Mouse (Mus musculus) heart, embryonic 13.5 days (tissue): ENCODE measurements around the gene P2ry2. TPM values are rescaled to one million over a fixed set of nuclear protein-coding genes. Genes with fewer than 3 reads are reported as not detected.

Source experiments
- ATAC-seq: fragments of 200-750 bp; cut with Nextera tagmentation; 2 replicates; pipeline ENCODE4 v1.8.0; 2017; ENCODE audit warnings: moderate TSS enrichment; ENCODE audit not compliant: insufficient number of reproducible peaks, low FRiP score, low TSS enrichment; ENCODE audit errors: extremely low read depth
- H3K27ac ChIP-seq: fragments of 300-500 bp; sonication (generic); replicated peaks from 2 replicates; pipeline ENCODE4 v1.5.1; 2015; ENCODE audit warnings: moderate library complexity, mild to moderate bottlenecking, inconsistent platforms
- H3K27me3 ChIP-seq: fragments of 300-500 bp; sonication (generic); replicated peaks from 2 replicates; pipeline ENCODE4 v1.6.1; 2015; ENCODE audit warnings: mild to moderate bottlenecking, inconsistent platforms
- H3K36me3 ChIP-seq: fragments of 300-500 bp; sonication (generic); 2 replicates; pipeline ENCODE4 v1.6.1; 2015; ENCODE audit warnings: mild to moderate bottlenecking, inconsistent platforms
- H3K4me1 ChIP-seq: fragments of 300-500 bp; sonication (generic); 2 replicates; pipeline ENCODE4 v1.6.1; 2015; ENCODE audit warnings: inconsistent platforms
- H3K4me2 ChIP-seq: fragments of 300-500 bp; sonication (generic); 2 replicates; pipeline ENCODE4 v1.6.1; 2015; ENCODE audit warnings: inconsistent platforms, mild to moderate bottlenecking, moderate library complexity
- H3K4me3 ChIP-seq: fragments of 300-500 bp; sonication (generic); 2 replicates; pipeline ENCODE4 v1.5.1; 2015; ENCODE audit warnings: moderate library complexity, mild to moderate bottlenecking, inconsistent platforms
- H3K9ac ChIP-seq: fragments of 300-500 bp; sonication (generic); 2 replicates; pipeline ENCODE4 v1.6.1; 2015; ENCODE audit warnings: inconsistent platforms, mild to moderate bottlenecking, moderate library complexity
- H3K9me3 ChIP-seq: fragments of 300-500 bp; sonication (generic); 2 replicates; pipeline ENCODE4 v1.6.1; 2016; ENCODE audit warnings: inconsistent platforms
- WGBS: fragments of 180-500 bp; shearing (Covaris S2); methylation state at CpG from one replicate; pipeline ENCODE4 v1.1.7; 2015; ENCODE audit warnings: mixed read lengths; 5-methylcytosine and 5-hydroxymethylcytosine counted together
- polyA plus RNA-seq: library from polyadenylated mRNA; unstranded; fragments of >200 nt; fragmentation: Nextera tagmentation; extraction: Ambion mirVana; gene quantifications from 2 replicates; pipeline ENCODE4 v1.2.1, GENCODE M21; 2015

P2ry2 gene
- polyA plus RNA-seq = 1.1 and 1.5 TPM in 2 replicates

DNA sequence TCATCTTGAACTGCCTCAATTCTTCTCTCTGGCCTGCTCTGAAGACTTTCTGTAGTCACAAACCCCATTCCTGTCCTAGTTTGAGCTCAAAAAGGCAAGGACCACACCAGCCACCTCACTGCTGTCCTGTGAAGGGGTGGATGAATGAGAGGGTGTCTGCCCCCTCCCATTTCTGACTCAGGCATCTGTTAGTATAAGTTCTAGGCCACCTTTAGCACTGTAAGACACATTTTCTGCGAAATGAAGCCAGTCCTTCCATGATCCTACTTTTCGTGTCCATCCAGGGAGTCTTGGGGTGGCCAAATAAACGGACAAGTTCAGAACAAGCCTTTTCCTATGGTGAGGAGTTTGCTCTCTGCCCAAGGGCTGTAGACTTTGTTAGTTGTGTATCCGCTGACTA is at the start of gene P2ry2:
TSS of gene P2ry2 (minus strand) at position 326 of the 400 bp plus-strand sequence.
- Histone ChIP-seq H3K4me2 (peak within 1 kb of the TSS; percentile 94), H3K9ac (peak within 1 kb of the TSS; percentile 77), H3K4me3 (peak within 1 kb of the TSS; percentile 57), H3K36me3 (no peaks in the 10 kb centered on the region), H3K4me1 (peaks cover 10% of the 10 kb centered on the region), H3K27ac (no peak within 1 kb of the TSS), H3K27me3 (peaks cover 71% of the 10 kb centered on the region), H3K9me3 (no peaks in the 10 kb centered on the region)
- 69% methylated on average over 4 of the region's 4 CpGs for WGBS
- ATAC-seq = no peak

DNA sequence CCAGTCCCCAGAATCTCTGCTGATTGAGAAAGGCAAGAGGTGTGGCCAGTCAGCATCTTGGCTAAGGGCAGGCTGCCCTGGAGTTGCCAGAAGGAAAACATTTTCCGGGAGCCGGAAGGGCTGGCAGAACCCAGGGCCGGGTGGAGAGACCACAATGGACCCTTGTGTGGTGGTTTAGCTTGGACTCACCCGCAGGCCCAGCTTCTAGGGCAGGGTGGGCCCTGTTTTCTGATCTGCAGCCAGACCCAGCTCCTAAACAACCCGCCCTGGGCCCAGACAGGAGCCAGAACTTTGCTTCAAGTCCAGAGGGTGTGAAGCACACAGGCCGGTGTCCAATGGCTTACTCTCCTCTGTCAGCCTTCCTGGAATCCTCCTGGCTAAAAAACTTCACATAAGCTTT is 49.6 kb upstream of the P2ry2 start:
- no peak for ATAC-seq

DNA sequence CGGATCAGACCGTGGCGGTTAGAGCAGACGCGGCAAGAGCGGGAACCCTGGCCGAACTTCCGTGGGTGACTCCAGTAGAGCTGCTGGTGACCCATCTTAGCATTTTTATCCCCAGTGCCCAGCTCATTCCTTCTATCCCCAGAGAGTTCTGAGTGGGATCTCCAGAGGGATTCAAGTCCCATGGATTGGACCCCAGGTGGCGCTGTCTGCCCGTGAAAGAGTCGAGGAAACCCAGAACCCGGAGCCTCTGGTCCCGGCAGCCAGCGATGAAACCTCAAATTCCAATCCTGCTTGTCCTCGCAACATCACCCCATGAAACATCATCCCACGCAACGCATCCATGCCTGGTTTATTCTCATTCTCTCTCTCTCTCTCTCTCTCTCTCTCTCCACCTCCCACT is 48.7 kb upstream of the P2ry2 start:
- Histone ChIP-seq H3K4me3 (peak overlapping the region; percentile 16; the same call in 1 of the 2 replicates), H3K4me2 (peak overlapping the region; percentile 55), H3K9ac (peak overlapping the region; percentile 37; the same call in 1 of the 2 replicates), H3K4me1 (no peaks in the 10 kb centered on the region), H3K36me3 (no peaks in the 10 kb centered on the region), H3K9me3 (no peaks in the 10 kb centered on the region), H3K27me3 (no peaks in the 10 kb centered on the region), H3K27ac (no peak overlapping the region)
- 6% methylated on average over 17 of the region's 17 CpGs for WGBS
- no peak for ATAC-seq

More for the DNA sequence above, 49.6 kb upstream of the P2ry2 start:
- Histone ChIP-seq H3K9me3 (no peaks in the 10 kb centered on the region), H3K4me3 (no peak overlapping the region), H3K27me3 (no peaks in the 10 kb centered on the region), H3K4me1 (no peaks in the 10 kb centered on the region), H3K4me2 (no peak overlapping the region), H3K27ac (no peak overlapping the region), H3K9ac (no peak overlapping the region), H3K36me3 (no peaks in the 10 kb centered on the region)
- 84% methylated on average over 6 of the region's 6 CpGs for WGBS

DNA sequence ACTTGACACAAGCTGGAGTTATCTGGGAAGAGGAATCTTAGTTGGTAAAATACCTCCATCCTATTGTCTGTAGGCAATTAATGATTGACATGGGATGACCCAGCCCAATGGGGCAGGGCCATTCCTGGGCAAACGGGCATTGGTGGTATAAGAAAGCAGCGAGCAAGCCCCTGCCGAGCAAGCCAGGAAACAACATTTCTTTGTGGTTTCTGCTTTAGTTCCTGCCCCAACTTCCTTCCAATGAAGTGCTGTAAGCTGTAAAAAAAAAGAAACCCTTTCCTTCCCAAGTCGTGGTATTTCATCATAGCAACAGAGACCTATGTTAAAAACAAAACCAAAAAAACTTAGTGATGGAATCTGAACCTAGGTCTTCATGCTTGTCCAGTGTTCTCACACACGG is 47.8 kb upstream of the P2ry2 start:
- H3K9ac ChIP-seq = no peak overlapping the region
- H3K9me3 ChIP-seq = no peaks in the 10 kb centered on the region
- 57% methylated on average over 5 of the region's 5 CpGs for WGBS
- no peak overlapping the region for H3K4me2 ChIP-seq
- no peak overlapping the region for H3K4me3 ChIP-seq
- H3K27me3 ChIP-seq = no peaks in the 10 kb centered on the region
- no peak for ATAC-seq
- H3K4me1 ChIP-seq = no peaks in the 10 kb centered on the region
- no peaks in the 10 kb centered on the region for H3K36me3 ChIP-seq
- no peak overlapping the region for H3K27ac ChIP-seq

DNA sequence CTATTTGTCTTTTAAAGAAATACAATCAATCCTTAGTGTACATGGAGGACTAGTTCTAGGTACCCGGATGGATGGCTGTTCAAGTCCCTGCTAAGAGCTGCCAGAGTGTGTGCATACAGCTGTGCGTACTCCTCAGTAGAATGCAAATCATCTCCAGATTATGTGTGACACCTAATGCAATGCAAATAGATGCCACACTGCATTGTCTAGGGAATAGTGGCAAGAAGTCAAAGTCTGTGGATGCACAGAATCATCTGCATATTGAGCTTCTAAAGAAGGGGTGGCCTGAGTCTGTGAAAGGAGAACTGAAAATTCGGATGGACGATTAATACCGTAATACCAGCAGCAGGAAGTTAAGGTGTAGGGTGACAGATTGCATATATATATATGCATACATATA is 46.5 kb upstream of the P2ry2 start:
- no peak overlapping the region for H3K9ac ChIP-seq
- H3K36me3 ChIP-seq = no peaks in the 10 kb centered on the region
- H3K27ac ChIP-seq = no peak overlapping the region
- no peak for ATAC-seq
- H3K4me2 ChIP-seq = no peak overlapping the region
- H3K4me3 ChIP-seq = no peak overlapping the region
- WGBS = 87% methylated on average over 5 of the region's 5 CpGs
- no peaks in the 10 kb centered on the region for H3K9me3 ChIP-seq
- H3K27me3 ChIP-seq = no peaks in the 10 kb centered on the region
- no peaks in the 10 kb centered on the region for H3K4me1 ChIP-seq

DNA sequence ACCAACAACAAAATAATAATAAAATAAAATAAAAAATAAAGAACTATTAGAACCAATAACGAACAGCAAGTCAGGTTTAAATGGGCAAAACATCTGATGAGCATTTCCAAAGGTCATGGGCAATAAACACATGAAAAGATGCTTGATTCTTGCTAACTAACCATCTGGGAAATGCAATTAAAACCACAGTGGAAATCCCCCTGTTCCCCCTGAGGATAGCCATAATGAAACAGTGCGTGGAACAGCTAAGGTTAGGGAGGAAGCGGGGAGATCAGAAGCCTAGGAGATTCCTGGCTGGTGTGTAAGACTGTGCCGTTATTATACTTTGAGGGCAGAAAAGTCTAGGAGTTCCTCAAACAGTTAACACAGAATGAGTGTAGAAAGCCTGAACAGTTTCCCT is 44.6 kb upstream of the P2ry2 start:
- 71% methylated on average over 4 of the region's 4 CpGs for WGBS
- Histone ChIP-seq H3K9me3 (no peaks in the 10 kb centered on the region), H3K9ac (no peak overlapping the region; the same call in 1 of the 2 replicates), H3K4me2 (no peak overlapping the region), H3K27me3 (no peaks in the 10 kb centered on the region), H3K4me1 (no peaks in the 10 kb centered on the region), H3K27ac (no peak overlapping the region), H3K4me3 (no peak overlapping the region), H3K36me3 (no peaks in the 10 kb centered on the region)
- no peak for ATAC-seq

DNA sequence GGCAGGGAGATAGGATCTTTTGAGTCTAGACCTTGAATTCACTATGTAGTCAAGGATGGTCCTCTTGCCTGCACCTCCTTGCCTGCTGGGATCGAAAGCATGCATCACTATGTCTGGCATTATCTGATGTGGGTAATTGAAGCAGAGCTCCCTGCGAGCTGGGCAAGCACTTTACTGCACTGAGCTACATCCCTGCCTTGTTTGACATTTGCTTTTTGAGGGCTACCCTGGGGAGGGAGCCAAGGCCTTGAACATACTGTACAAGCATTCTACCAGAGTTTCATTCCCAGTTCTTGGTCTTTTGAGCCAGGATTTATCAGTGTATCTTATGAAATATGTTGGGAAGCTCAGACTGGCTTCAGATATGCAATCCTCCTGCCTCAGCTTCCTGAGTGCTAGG is 40.5 kb upstream of the P2ry2 start:
- Histone ChIP-seq H3K27me3 (no peaks in the 10 kb centered on the region), H3K4me1 (peaks cover 19% of the 10 kb centered on the region), H3K9ac (no peak overlapping the region), H3K4me2 (no peak overlapping the region), H3K4me3 (no peak overlapping the region), H3K9me3 (no peaks in the 10 kb centered on the region), H3K36me3 (no peaks in the 10 kb centered on the region), H3K27ac (no peak overlapping the region)
- WGBS = 31% methylated on average over 2 of the region's 2 CpGs
- no peak for ATAC-seq

DNA sequence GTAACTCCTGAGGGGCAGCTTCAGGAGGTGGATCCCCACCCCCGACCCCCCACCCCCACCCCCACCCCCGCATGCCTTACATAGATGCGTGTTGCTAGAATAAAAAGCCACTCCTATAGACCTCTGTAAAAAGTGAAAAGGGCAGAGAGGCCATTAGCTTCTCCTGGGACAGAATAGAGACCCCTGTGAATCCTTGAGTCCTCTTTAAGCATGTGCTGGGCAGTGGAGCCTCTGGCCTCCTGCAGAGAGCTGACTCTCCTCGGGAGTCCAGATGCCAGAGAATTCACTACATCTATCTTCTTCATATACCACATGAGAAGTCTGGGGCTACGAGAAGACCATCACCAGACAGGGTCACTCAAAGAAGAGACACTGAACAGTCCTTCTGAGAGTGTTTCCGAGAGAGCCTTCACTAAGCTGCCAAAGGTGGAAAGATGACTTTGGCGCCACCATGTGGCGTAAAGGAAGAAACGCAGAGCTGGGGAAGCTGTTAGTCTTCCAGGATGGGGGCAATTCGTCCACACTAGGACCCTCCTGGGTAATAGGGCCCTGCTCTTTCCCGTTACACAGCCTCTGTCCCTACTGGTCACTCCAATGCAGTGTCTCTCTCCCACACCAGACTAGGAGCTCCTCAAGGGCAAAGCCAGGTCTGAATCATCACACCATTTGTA is 39.0 kb upstream of the P2ry2 start:
- no peak overlapping the region for H3K9ac ChIP-seq
- no peaks in the 10 kb centered on the region for H3K9me3 ChIP-seq
- no peak for ATAC-seq

DNA sequence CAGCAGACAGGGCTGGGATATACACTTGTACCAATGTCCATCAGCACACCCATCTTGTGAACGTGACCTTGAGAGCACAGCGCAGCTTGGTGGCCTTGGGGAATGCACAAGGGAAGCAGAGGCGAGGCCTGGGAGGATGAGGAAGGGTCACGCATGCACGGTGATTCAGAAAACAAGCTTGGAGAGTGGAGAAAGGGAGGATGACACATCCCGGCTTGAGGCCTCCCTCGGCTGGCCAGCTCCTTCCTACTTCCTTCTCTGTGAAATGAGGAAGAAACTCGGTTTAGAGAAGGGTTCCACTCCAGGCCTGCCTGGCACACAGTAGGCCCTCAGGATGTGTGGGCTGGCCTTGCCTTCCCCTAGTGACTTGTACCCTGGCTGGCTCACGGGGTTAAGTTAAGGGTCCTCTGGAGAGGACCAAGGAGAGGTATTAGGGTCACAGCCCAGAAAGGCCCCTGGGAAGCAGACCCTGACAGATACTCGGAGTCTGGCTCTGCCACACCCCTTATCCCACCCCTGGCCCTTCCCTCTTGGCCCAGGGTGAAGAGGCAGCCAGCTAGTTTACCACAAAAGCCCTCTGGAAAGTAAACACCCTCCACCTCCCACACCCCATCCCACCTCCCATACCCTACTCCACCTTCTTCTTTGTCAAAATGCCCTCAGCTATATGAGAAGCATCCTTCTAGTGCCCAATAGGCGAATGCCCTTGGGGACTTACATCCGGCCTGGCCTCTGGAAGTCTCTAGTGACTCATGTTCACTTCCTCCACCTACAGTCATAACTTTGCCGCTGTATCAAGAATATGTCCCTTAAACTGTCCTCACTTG is 38.3 kb upstream of the P2ry2 start:
- Histone ChIP-seq H3K27ac (peak overlapping the region; percentile 50; the same call in 1 of the 2 replicates), H3K27me3 (no peaks in the 10 kb centered on the region), H3K4me1 (peaks cover 19% of the 10 kb centered on the region), H3K4me2 (no peak overlapping the region), H3K36me3 (no peaks in the 10 kb centered on the region), H3K9me3 (no peaks in the 10 kb centered on the region), H3K9ac (0 out of 2 replicates have a peak overlapping the region, but pooled peaks have one; percentile 24), H3K4me3 (no peak overlapping the region)
- 65% methylated on average over 13 of the region's 13 CpGs for WGBS
- no peak for ATAC-seq

More for the DNA sequence above, 39.0 kb upstream of the P2ry2 start:
- H3K27ac ChIP-seq = peak overlapping the region; percentile 50; the same call in 1 of the 2 replicates
- no peaks in the 10 kb centered on the region for H3K36me3 ChIP-seq
- no peak overlapping the region for H3K4me3 ChIP-seq
- no peak overlapping the region for H3K4me2 ChIP-seq
- WGBS = 16% methylated on average over 11 of the region's 11 CpGs
- peaks cover 19% of the 10 kb centered on the region for H3K4me1 ChIP-seq
- H3K27me3 ChIP-seq = no peaks in the 10 kb centered on the region

DNA sequence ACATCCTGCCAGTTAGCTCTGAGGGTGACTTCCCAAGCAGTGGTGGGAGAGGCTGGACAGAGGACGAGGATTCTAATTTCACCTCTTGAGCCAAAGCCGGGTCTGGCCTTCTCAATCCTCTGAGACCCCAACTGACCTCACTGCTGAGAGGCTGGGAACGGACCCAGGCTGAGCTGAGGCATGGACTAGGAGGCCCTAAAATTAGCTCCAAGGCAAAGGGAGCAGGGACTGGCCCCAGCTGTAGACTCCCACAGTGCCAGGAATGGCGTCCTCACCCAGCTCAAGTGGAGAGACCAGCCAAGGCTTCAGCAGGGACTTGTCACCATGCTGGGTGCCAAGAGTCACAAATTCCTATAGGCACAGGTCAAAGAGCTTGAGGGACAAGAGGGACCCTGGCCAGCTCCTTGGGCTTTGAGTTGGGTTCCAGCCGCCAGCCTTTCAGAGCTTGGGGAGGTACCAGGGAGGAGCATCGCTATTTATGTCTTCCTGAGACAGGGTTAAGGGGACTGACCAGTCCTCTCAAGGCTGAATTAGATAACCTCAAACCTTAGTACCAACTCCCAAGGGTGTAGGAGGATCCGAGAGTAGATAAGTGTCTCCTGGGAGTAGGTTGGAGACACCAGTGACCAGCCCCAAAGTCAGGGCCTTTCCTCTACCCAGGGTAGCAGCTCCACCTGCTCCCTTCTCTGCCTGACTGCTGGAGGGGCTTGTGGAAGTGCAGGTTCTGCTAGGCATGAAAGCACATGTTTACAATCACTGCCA is 36.8 kb upstream of the P2ry2 start:
- WGBS = 57% methylated on average over 7 of the region's 7 CpGs
- no peak overlapping the region for H3K4me3 ChIP-seq
- H3K27me3 ChIP-seq = no peaks in the 10 kb centered on the region
- no peaks in the 10 kb centered on the region for H3K9me3 ChIP-seq
- no peaks in the 10 kb centered on the region for H3K36me3 ChIP-seq
- H3K4me1 ChIP-seq = peaks cover 23% of the 10 kb centered on the region
- no peak overlapping the region for H3K9ac ChIP-seq
- no peak overlapping the region for H3K4me2 ChIP-seq
- H3K27ac ChIP-seq = no peak overlapping the region
- no peak for ATAC-seq

DNA sequence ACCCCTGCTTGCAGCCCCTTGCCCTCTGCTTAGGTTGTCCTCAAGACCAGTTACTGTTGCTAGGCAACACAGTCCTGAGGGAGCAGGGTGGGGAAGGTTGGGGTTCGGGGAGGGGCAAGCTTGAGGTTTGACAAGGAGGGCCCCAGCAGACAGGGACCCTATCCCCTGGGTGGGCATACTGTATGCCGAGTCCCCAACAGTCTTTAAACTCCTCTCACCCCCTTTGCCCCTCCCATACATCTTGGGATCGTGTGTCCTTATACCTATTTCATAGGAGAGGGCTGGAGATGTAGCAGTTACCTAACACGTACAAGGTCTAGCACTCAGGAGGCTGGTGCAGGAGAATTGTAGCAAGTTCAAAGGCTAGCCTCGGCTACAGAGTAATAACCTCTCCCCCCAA is 35.6 kb upstream of the P2ry2 start:
- Histone ChIP-seq H3K4me1 (peaks cover 35% of the 10 kb centered on the region), H3K27me3 (no peaks in the 10 kb centered on the region), H3K27ac (no peak overlapping the region), H3K9ac (no peak overlapping the region), H3K9me3 (no peaks in the 10 kb centered on the region), H3K4me3 (no peak overlapping the region), H3K4me2 (no peak overlapping the region), H3K36me3 (no peaks in the 10 kb centered on the region)
- WGBS = 74% methylated on average over 5 of the region's 5 CpGs
- no peak for ATAC-seq
